Mouse (Mus musculus) heart, adult 8-10 months (tissue): ENCODE measurements around the gene Zcchc8. TPM values are rescaled to one million over a fixed set of nuclear protein-coding genes. Genes with fewer than 3 reads are reported as not detected.
"Not testable (repeated sequence)": the region's sequence is repeated elsewhere in the genome, so short reads cannot be mapped to it uniquely, and the experiment has no call there.

ENCODE experiments used
- DNase-seq: peaks from one replicate; pipeline ENCODE4 v3.0.0; 2022; ENCODE audit warnings: low spot score
- total RNA-seq, 4 experiments: library from RNA; stranded (reverse); gene quantifications; 2 replicates each; pipeline ENCODE4 v1.2.4; 2022

The Zcchc8 gene
- total RNA-seq = 10 to 100 TPM; 18.3 to 22.5 (median 20.3) TPM

DNA sequence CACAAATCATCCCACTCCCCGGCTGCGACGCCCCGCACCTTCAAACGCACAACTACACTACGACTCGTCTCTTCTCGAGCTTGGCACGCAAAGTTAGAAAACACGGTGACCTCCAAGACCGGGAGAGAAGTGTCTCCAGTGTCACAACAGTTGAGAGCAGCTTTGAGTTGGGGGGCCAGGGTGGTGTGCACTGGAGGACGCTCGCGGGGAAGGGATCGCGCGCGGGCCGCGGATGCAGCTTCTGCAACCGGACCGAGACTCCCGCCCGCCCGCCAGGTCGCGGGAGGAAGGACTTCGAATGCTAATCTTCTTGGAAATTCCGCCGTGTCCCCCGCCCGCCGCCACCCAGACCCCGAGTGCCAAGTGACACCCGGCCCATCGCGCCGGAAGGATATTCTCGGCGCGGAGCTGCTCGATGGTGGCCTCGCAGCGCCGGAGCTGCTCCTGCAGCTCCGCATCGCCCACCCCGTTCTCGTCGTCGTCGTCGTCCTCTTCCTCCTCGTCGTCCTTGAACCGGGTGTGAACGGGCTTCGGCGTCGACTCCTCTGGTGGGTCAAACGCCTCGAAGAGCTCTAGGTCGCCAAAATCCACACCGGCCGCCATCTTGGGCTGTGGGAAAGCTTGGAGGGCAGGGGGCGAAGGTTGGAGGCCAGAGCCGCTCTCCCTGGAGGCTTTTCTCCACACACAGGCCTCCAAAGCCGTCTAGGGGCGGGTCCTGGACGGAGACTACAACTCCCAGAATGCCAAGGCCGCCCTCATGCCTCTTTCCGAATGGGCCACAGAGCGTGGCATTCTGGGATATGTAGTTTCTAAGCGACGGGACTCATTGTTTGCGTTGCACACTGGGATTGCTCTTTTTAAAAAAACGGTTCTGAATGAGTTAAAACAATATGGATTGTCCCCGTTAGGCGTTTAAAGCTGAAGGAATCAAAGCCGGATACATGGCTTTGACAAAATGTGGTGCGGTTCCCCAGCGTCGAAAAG lies at the start of gene Zcchc8:
TSS of gene Zcchc8 (minus strand) at position 773 of the 984 bp plus-strand sequence.
- DNase-seq = peak; percentile 96

DNA sequence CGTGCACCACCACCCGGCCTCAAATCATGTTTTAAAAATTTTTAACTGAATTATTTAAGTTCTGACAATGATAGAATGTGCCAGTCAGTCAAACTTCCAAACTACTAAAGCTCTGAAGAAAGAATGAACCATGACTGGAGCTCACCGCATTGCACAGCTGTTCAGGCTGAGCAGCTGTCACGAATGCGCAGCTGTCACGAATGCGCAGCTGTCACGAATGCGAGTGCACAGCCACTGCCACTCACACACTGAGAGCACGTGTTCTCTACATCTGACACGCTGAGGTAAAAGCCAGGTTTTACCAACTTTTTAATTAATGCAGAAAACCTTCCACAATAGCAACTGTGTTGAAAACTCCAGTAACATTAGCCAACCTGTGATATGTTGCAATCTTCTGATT lies 45.6 kb upstream of the Zcchc8 start:
- not testable (repeated sequence) for DNase-seq

DNA sequence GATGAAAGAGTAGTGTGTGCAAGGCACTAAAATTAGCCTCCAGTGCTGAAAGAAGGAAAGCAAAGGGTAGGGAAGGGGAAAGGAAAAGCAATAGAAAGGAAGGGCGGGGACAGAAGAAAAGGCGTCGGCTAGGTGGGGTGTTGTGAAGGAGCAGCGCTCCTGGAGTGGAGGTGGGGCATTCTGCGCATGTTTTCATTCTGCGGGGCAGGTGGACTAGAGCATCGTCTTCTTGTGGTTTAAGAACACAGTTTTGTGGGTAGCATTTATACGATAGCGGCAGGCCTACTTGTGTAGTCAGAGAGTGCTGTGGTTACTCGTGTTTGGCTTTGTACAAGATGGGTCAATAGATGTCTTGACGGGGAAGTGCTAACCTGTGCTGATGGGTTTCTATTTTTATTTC lies 44.6 kb upstream of the Zcchc8 start:
- DNase-seq = no peak

DNA sequence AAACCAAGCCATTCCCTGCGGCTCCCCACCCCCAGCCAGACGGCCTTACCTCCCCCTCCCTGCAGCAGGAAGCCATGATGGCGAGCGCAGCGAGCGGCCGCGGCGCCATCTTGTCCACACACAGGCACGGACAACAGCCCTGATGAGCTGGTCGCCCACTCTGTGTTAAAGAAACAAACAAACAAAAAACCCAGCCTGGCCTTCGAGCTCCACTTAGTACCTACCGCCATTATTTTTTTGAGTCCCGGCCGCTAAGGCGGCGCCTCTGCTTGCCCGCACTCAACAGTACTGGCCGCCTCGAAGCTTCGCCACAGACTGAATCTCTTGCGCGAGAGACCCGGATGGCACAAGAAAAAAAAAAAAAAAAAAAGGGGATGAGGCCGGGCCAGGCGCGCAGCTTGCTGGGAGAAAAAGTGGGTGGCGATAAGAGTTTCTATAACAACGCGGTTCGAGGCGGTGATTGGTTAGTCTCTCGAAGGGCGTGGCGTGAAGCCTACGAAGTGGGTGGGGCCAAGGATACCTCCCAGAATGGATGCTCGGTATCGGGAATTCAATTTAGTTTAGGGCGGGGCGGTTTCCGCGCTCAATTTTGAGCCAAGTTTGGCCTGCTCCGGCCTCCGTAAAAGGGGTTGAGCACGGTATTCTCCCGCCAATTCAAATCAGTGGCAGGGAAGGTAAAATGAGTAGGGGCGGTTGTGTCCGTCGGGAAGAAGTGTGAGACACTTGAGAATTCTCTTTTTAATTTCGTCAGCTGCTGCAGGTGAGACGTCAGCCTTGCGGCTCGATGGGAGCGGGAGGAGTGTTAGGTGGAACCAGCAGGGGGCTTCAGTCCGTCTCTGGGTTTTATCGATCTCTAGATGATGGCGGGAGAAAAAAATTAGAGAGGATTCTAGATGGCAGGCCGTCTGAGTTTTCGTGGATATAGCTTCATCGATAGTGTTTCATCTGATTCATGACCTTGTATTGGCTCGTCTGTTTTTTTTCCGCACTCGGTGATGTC lies 28.5 kb upstream of the Zcchc8 start, which contains the start of the genes Rsrc2 and Kntc1:
TSS of gene Rsrc2 (minus strand) at position 350 of the 1,000 bp plus-strand sequence.
TSS of gene Kntc1 (plus strand) at position 652 of the 1,000 bp plus-strand sequence.
- peak; percentile 100 for DNase-seq

DNA sequence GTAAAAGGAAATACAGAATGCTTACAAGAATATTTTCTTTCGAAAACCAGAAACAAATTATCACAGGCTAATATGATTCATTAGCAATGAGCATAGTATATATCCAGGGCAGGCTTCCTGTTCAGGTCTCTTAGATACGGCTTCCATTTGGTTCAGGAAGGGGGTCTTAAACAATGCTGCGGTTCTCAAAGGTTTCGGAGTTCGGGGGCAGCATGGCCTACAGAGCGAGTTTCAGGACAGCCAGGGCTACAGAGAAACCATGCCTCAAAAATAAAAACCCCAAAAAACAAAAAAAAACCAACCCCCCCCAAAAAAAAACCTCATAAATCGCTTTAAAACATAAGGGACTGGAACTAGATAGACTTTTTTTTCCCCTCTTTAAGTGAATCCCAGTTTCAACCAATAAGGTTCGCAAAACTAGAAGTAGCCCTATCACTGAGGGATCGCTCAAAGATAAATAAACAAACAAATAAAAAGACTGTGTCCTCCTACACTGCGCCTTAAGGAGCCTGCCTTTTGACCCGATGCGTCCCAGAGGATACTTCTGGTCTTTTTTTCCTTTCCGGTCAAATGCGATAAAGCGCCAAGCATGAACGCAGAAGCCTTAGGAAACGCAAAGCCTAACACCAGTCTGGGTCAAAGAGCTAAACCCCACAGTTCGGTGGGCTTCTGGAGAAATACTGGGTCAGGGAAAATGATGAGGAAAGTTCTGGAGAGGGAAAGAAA lies 27.6 kb upstream of the Zcchc8 start:
- no peak for DNase-seq

DNA sequence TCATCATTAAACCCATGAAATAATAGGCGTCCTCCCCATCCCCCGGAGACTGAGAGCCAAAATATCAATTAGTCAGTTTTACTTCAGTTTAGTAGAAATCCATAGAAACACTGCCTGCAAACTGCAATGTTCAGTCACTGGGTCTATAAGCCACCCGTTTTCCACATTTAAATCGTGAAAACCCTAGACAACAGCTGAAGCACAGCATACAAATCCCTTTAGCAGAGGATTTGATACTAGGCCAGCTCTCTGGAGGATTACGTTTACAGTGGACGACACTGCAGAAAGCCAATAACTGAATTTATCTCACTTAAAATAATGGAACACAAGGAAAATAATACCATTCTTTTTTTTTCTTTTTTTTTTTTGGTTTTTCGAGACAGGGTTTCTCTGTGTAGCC lies 26.7 kb upstream of the Zcchc8 start:
- DNase-seq = no peak

DNA sequence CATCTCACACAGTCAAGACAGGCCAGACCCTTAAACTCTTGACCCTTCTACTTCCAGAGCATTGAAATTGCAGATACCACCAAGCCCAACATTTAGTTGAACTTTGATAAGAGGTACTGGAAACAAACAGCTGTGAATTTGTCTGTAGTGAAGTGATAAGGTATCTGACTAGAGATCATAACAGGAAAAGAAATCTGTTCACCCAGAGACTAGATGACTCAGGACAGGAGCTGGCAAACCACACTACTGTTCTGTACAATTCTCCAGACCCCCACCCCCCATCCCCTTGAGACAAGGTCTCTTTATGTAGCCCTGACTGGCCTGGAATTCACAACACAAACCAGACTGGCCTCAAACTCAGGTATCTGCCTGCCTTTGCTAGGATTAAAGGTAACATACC lies 25.4 kb upstream of the Zcchc8 start:
- no peak for DNase-seq

DNA sequence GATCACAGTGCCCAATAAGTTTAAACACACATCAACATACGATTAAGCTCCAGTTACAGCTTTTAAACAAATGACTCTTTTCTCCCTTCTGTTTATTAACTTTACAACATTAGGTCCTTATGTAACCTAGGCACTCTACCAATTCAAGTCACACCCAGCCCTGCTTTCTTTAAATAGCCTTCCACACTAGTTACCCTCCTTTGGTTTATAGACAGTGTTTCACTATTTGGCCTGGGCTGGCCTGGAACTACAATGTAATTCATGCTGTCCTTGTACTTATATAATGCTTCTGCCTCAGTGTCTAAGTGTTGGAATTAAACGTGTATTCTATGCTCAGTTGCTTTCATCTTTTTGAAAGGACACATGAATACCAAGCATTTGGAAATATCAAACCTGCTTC lies 23.5 kb upstream of the Zcchc8 start:
- no peak for DNase-seq

DNA sequence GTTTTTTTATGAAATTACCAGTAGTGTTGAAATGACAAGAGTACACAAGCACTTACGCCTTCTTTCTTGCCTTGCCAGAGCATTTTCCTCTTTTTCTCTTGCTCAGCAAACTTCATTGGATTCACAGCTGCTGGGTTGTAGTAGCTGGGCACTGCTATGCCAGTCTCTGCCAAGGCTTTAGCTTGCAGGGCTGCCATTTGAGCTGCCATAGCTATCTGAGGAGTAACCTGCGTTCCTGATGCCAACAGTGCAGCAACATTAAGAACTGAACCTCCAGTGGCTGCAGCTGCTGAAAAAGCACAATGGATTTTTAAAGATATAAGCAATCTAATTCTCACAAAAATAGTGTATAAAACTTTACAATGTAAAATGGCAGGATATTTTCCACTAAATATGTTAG lies 10.1 kb upstream of the Zcchc8 start:
- no peak for DNase-seq

DNA sequence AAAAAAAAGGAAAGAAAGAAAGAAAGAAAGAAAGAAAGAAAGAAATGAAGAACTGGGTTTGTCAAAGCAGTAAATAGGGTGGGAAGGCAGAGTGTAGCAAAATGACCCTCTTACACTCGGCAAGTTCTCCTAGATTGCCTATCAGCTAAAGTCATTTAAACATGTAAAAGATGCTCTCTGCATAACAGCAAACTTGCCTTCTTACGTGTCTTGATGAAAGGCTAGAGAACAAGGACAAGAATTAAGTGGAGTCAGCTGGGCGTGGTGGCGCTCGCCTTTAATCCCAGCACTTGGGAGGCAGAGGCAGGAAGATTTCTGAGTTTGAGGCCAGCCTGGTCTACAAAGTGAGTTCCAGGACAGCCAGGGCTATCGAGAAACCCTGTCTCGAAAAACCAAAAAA lies 2.9 kb upstream of the Zcchc8 start:
- not testable (repeated sequence) for DNase-seq

DNA sequence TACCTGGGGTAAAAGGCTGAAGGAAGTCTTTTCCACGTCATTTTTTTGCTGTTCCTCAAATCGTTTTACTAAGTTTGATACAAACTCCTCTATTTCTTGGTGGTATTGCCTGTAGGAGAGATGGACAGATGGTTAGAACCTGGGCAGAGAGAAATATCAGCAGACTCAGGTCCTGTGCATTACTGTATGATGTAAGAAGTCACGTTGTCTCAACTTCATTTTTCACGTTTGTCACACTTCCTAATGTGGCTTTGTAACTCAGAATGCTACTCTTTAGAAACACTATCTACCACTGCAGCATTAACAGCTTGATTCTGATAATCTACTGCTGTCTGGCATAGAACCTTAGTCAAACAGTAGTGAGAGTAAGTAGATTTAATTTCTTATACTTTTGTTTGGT lies 6.3 kb downstream of the Zcchc8 start:
- DNase-seq = no peak

DNA sequence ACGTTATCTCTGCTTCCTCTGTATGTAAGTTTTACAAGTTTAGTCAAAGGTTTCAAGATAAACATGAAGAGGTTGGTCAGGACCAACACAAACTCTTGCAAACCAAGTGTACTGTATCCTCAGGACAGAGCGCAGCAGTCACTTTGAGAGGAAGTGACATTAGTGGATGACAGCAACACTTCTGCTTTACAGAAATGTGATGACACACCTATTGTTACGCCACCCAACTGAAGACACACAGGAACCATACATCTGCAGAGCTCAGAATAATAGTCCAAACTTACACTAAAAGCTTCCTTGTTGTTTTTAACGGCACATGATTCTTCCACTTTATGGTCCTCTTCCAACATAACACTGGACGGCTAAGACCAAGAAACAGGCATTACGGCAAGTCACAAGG lies 7.1 kb downstream of the Zcchc8 start:
- DNase-seq = no peak

DNA sequence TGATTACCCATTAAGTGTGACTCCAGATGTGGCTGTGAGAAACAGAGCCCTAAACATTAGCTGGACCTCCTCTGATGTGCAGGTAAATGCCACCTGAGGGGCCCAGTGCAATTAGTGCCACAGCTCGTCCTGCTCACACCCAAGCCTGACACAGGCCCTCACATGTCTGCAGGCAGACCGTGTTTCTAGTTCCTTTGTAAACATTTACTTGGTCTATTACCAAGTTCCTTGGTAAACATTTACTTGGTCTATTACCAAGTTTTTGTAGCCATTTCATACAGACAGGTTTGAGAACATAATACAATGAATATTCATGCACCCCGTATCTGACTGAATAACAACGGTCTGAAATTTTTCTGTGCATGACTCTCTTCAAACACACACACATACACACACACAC lies 11.3 kb downstream of the Zcchc8 start:
- no peak for DNase-seq

DNA sequence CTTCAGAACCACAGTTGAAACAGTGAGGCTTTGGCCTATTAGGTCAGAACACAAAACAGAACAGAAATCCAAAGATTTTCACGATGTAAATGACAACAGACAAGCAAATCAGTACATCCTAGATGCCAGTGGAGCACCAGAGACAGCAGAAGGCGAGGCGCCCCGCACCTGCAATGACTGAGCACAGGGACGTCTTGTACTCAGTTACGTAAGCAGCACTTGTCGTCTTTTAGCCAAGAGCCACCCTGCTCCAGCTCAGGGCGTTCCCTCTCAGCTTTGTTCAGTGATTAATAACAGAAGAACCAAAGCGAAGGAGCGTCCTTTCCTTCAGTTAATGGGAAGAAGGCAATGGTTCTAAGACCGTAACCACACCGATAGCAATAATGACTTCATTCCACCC lies 12.3 kb downstream of the Zcchc8 start:
- DNase-seq = no peak

DNA sequence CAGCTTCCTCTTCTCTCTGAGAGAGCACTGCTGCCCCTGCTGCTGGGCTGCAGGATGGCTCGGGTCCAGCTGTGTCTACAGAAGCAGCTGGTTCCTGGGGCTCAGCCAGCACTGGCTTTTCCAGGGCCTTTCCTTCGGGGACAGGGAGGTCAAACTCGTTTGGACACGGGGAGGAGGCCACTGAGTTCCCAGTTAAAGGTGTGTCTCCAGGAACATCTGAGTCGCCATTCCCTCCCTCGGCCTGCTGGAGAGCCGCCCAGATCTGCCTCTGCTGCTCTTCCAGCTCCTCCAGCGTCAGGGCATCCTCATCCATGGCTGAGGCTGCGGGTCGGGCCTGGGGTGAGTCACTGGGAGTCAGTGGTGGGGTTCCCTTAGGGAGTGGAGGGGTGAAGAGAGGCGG lies 20.3 kb downstream of the Zcchc8 start:
- DNase-seq = peak; percentile 70

DNA sequence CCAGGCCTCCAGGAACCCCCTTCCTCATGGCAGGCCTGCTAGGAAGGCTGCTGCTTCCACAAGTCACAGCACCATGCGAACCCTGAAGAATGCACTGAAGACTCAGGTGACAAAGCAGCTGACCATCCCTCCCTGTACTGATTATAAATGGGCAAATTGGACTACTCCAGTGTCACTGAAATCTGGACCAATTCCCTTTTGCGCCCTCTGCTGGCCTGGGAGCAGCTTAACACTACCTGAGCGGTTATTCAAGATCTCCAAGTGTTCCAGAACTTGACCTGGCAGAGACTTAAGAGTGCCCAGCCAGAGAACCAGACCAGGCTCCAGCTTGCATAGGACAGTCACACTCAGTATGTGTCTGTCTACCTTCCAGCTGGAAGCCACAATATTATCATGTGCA lies 21.7 kb downstream of the Zcchc8 start:
- DNase-seq = peak; percentile 77

DNA sequence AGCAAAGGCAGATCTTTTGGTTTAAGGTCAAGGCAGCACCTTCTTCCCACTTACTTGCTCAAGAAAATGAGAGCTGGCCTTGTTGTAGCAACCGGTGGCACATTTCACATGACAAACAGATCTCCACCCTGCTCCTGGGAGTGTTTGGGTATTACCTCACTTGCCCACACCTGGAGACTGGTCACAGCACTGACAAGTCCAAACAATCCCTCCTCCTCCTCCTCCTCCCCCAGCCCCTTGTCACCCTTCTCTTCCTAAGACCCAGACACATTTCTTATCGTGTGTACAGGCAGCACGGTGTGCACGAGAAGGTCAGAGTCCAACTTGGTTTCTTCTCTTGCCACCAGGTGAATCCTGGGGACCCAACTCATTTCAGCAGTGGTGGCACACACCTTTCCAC lies 23.9 kb downstream of the Zcchc8 start:
- DNase-seq = no peak

DNA sequence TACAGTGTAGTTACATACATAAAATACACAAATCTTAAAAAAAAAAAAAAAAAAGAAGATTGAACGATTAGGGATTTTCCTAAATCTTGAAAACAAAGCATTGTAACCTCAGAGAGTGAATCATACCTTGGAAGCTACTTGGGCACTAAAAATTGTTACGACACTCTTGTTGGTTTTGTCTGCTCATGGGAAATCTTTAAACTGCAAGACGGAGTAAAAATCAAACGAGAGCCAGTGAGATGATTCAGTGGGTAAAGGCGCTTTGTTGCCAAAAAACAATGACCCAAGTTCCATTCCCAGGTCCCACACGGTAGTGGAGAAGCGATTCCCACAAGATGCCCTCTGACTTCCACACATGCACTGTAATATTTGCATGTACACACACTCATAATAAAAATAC lies 24.7 kb downstream of the Zcchc8 start:
- DNase-seq = no peak

DNA sequence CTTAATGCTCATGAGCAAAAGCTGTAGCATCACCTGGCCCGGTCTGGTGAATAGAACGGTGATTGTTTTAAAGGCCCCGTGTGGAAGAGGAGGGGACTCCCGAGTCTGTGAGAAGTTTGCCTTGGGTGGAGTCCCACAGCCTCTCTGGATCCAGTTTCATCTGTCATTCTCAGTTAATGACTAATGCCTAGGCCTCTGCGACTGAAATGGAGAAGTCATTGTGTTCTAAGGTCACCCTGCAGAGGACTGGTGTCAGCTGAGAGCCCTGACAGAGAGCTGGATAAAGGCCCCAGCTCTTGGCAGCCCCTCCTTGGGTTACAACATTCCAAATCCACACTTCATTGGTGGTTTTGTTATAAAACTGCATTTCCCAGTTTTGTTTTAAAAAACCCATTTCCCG lies 26.4 kb downstream of the Zcchc8 start:
- DNase-seq = peak; percentile 63

DNA sequence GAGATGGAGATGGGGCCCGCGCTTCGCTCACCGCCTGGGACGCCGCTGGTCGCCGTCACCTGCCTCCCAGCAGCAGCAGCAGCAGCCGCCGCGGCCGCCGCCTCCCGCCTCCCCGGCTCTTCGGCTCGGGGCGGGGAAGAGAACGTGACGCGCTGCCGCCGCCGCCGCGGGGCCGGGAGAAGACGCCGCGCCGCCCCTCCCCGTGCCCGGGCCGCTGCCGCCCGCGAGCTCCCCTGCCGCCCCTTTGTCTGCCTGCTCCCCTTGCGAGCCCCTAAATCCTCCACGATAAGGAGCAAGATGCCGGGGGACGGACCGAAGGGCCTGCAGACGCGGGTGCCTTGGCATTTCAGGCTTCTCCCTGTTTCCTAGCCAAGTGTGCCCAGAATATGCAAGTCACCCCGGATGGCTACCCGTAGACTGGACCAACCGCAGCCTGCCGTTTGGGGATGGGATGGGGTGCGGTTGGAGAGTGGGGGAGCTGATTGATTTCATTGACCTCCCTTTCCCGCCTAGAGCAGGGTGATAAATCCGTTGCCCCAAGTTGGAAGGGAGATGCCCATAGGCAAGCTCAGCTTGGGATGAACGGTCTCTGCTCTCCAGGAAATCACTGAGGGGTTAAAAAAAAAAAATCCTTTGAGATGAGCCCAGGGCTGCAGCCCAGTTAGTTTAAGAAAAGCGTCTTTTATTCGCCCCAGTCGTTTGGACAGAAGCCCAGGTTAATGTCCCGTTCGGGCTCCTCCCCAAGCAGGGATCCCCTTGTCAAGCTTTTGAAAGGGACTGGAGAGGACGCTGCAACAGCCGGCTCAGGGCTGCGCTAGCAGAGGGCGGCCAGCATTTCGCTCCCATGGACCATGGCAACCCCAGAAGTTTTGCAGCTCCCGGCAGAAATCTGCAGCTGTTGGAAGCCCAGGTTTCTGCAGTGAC lies 36.4 kb downstream of the Zcchc8 start, which contains the start of gene Clip1:
TSS of gene Clip1 (minus strand) at position 398 of the 924 bp plus-strand sequence.
- DNase-seq = peak; percentile 51
